Mouse (Mus musculus) spleen, adult 2 months (tissue): ENCODE measurements around the gene Nop2.

Source experiments
- CTCF ChIP-seq: fragments of 200-500 bp; IDR thresholded peaks from 2 replicates; pipeline ENCODE4 v1.5.1; 2011; ENCODE audit warnings: mild to moderate bottlenecking, inconsistent platforms; ENCODE audit not compliant: insufficient read depth, insufficient read length, insufficient replicate concordance; ENCODE audit errors: extremely low read depth
- POLR2A ChIP-seq: fragments of 200-500 bp; IDR thresholded peaks from 2 replicates; pipeline ENCODE4 v1.6.1; 2011; ENCODE audit warnings: low read depth, low read length, inconsistent platforms

GRCm38 (mm10) chr6:125172474-125172873 lies 40.8 kb downstream of the Nop2 start:
- TF ChIP-seq CTCF, result no peak
- TF ChIP-seq POLR2A, result no peak
